Mouse (Mus musculus) stomach, postnatal 0 days (tissue): ENCODE measurements around the gene Iqch. TPM values are rescaled to one million over a fixed set of nuclear protein-coding genes. Genes with fewer than 3 reads are reported as not detected.

ENCODE experiments used
- ATAC-seq: fragments of 200-750 bp; cut with Nextera tagmentation; 2 replicates; pipeline ENCODE4 v1.8.0; 2017; ENCODE audit not compliant: low FRiP score, low TSS enrichment
- DNase-seq: peaks from one replicate; pipeline ENCODE4 v3.0.0-alpha.2; 2016; ENCODE audit warnings: low spot score
- H3K27ac ChIP-seq: fragments of 300-500 bp; sonication (generic); replicated peaks from 2 replicates; pipeline ENCODE4 v1.5.1; 2014; ENCODE audit warnings: mild to moderate bottlenecking, control low read depth
- H3K27me3 ChIP-seq: fragments of 300-500 bp; sonication (generic); 2 replicates; pipeline ENCODE4 v1.6.1; 2014; ENCODE audit warnings: low read length; ENCODE audit not compliant: control insufficient read depth, insufficient read depth
- H3K36me3 ChIP-seq: fragments of 300-500 bp; sonication (generic); 2 replicates; pipeline ENCODE4 v1.6.1; 2014; ENCODE audit warnings: low read length, mixed read lengths; ENCODE audit not compliant: control insufficient read depth, insufficient read depth
- H3K4me1 ChIP-seq: fragments of 300-500 bp; sonication (generic); replicated peaks from 2 replicates; pipeline ENCODE4 v1.6.1; 2014; ENCODE audit warnings: antibody characterized with exemption; ENCODE audit not compliant: control insufficient read depth, insufficient read depth
- H3K4me2 ChIP-seq: fragments of 300-500 bp; sonication (generic); replicated peaks from 2 replicates; pipeline ENCODE4 v1.6.1; 2014; ENCODE audit warnings: low read depth, mild to moderate bottlenecking, control low read depth, moderate library complexity
- H3K4me3 ChIP-seq: fragments of 300-500 bp; sonication (generic); 2 replicates; pipeline ENCODE4 v1.5.1; 2014; ENCODE audit warnings: low read depth, low read length, control low read depth
- H3K9ac ChIP-seq: fragments of 300-500 bp; sonication (generic); 2 replicates; pipeline ENCODE4 v1.6.1; 2014; ENCODE audit warnings: mild to moderate bottlenecking, low read length, control low read depth, mixed read lengths
- H3K9me3 ChIP-seq: fragments of 300-500 bp; sonication (generic); 2 replicates; pipeline ENCODE4 v1.6.1; 2016; ENCODE audit warnings: low read length; ENCODE audit not compliant: control insufficient read depth
- CTCF ChIP-seq: IDR thresholded peaks from 2 replicates; pipeline ENCODE4 v1.5.1; 2016; ENCODE audit warnings: antibody characterized with exemption, low read depth, mild to moderate bottlenecking, moderate library complexity
- EP300 ChIP-seq: optimal IDR thresholded peaks from 2 replicates; pipeline ENCODE3; 2016; ENCODE audit warnings: antibody characterized with exemption
- WGBS: fragments of 180-500 bp; shearing (Covaris S2); extraction: QIAGEN DNeasy Blood & Tissue Kit; methylation state at CpG from one replicate; pipeline ENCODE4 v1.1.7; 2014; 5-methylcytosine and 5-hydroxymethylcytosine counted together
- polyA plus RNA-seq: library from polyadenylated mRNA; unstranded; fragments of >200 nt; fragmentation: Nextera tagmentation; extraction: Ambion mirVana; gene quantifications from 2 replicates; pipeline ENCODE4 v1.2.1, GENCODE M21; 2015

The Iqch gene
- polyA plus RNA-seq, 1 experiment from 2014 or later, result not detected

DNA sequence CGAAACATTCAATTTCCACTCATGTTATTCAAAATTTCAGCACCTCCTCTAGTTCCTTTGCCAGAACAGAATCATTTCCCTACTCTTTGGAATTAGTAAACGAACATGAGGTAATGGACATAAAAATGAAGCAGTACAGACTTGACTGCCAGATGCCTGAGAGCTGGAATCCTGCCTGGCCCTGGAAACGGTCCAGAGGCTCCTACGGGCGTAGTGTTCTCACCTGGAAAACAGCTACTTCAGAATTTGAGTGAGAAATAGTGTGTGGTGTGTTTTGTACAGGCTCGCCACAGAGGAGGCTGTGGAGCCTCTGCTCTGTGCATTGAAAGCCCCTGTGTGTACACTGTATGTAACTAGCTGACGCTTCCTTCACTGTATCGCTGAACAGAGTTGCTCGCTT is 5.6 kb downstream of the Iqch start:
- Histone ChIP-seq H3K9me3 (no peaks in the 10 kb centered on the region), H3K4me1 (no peaks in the 10 kb centered on the region), H3K9ac (no peak overlapping the region), H3K4me2 (no peak overlapping the region), H3K27ac (no peak overlapping the region), H3K27me3 (no peaks in the 10 kb centered on the region), H3K36me3 (no peaks in the 10 kb centered on the region), H3K4me3 (no peak overlapping the region)
- no peak for TF ChIP-seq EP300
- no peak for TF ChIP-seq CTCF
- DNase-seq (peak; percentile 30), ATAC-seq (no peak)
- WGBS, result 47% methylated on average over 9 of the region's 9 CpGs

DNA sequence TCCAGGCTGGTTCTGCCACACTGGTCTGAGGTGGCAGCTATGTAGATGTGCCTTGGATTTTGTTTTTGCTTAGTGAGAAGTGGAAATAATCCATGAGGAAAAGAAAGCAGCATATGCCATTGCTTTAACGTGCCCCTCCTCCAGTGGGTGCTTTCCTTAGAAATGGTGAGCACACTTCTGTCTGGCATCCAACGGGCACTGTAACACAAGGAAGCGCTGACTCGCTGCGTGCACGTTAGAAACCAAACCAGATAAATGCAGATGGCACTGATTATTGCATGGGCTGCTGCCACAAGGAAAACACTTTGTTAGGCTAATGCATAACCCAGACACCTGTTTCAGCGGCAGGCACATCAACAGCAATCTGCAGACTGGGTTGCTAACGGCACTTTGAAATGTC is 6.6 kb downstream of the Iqch start:
- WGBS, result 87% methylated on average over 8 of the region's 8 CpGs
- TF ChIP-seq EP300, result no peak
- no peak for TF ChIP-seq CTCF
- ATAC-seq, result no peak

GRCm38 (mm10) chr9:63595032-63595431 is 7.3 kb downstream of the Iqch start:
- DNase-seq (no peak), ATAC-seq (no peak)
- no peak overlapping the region for H3K4me3 ChIP-seq
- no peaks in the 10 kb centered on the region for H3K27me3 ChIP-seq
- 88% methylated on average over 1 of the region's 1 CpGs for WGBS
- no peak overlapping the region for H3K4me2 ChIP-seq
- no peak for TF ChIP-seq CTCF
- TF ChIP-seq EP300, result no peak
- H3K9me3 ChIP-seq, result no peaks in the 10 kb centered on the region
- H3K36me3 ChIP-seq, result no peaks in the 10 kb centered on the region
- H3K9ac ChIP-seq, result no peak overlapping the region
- H3K4me1 ChIP-seq, result no peaks in the 10 kb centered on the region
- H3K27ac ChIP-seq, result no peak overlapping the region

More for the DNA sequence above, 6.6 kb downstream of the Iqch start:
- Histone ChIP-seq H3K27me3 (no peaks in the 10 kb centered on the region), H3K4me2 (no peak overlapping the region), H3K36me3 (no peaks in the 10 kb centered on the region), H3K9ac (no peak overlapping the region), H3K9me3 (no peaks in the 10 kb centered on the region), H3K4me1 (no peaks in the 10 kb centered on the region), H3K27ac (no peak overlapping the region), H3K4me3 (no peak overlapping the region)
- no peak for DNase-seq

GRCm38 (mm10) chr9:63591661-63592256 is 10.5 kb downstream of the Iqch start:
- Histone ChIP-seq H3K9ac (no peak overlapping the region), H3K4me2 (no peak overlapping the region), H3K4me3 (no peak overlapping the region), H3K9me3 (no peaks in the 10 kb centered on the region), H3K27ac (no peak overlapping the region), H3K4me1 (no peaks in the 10 kb centered on the region), H3K27me3 (no peaks in the 10 kb centered on the region), H3K36me3 (no peaks in the 10 kb centered on the region)
- TF ChIP-seq EP300 (no peak), CTCF (no peak)
- DNase-seq (no peak), ATAC-seq (no peak)
- WGBS, result 80% methylated on average over 8 of the region's 8 CpGs

- no peak overlapping the region for H3K27ac ChIP-seq
- H3K27me3 ChIP-seq, result no peaks in the 10 kb centered on the region
- no peaks in the 10 kb centered on the region for H3K36me3 ChIP-seq
- DNase-seq (no peak), ATAC-seq (no peak)
- no peak overlapping the region for H3K4me2 ChIP-seq
- WGBS, result 82% methylated on average over 4 of the region's 4 CpGs
- no peaks in the 10 kb centered on the region for H3K4me1 ChIP-seq
- TF ChIP-seq CTCF (no peak), EP300 (no peak)
- H3K9ac ChIP-seq, result no peak overlapping the region
- H3K4me3 ChIP-seq, result no peak overlapping the region
- H3K9me3 ChIP-seq, result no peaks in the 10 kb centered on the region
Observed at GRCm38 (mm10) chr9:63590592-63590991, 11.7 kb downstream of the Iqch start.

DNA sequence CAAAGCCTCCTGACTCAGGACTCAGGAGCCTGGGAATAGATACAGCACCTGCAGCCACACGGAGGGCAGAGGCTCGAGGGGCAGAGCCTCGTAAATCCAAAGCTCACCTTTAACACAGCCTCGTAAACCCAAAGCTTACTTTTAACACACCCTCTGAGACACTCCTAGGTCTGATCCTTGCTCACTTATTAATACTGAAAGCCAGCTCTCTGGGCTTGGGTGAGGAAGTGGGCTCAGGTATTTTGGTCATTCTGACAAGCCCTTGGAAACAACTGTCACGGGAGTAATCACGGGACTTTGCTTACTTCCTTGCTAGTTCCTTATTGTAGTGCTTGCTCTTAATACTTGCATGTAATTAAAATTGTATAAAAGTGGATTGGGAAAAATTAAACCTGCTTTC is 13.1 kb downstream of the Iqch start:
- Histone ChIP-seq H3K4me3 (no peak overlapping the region), H3K27me3 (no peaks in the 10 kb centered on the region), H3K36me3 (no peaks in the 10 kb centered on the region), H3K4me1 (no peaks in the 10 kb centered on the region), H3K9me3 (no peaks in the 10 kb centered on the region), H3K9ac (no peak overlapping the region), H3K27ac (no peak overlapping the region), H3K4me2 (no peak overlapping the region)
- no peak for DNase-seq
- TF ChIP-seq EP300 (no peak), CTCF (no peak)
- ATAC-seq, result no peak
- WGBS, result 56% methylated on average over 6 of the region's 6 CpGs
